Mouse (Mus musculus): ENCODE results near the gene Sept6. TPM values are rescaled to one million over a fixed set of nuclear protein-coding genes. Genes with fewer than 3 reads are reported as not detected.

Sept6 gene
- polyA plus RNA-seq, 1 experiment from 2014 or later = 43.6 TPM

- no peak for ATAC-seq (replicated peaks; ENCODE audit: low FRiP score)
- no peaks in the 10 kb centered on the region for H3K36me3 ChIP-seq (ENCODE audit: control insufficient read depth, insufficient read depth, low read length)
These were observed 13.7 kb downstream of the Sept6 start for GRCm38 (mm10) chrX:36977863-36978262.

GRCm38 (mm10) chrX:36976980-36977379 is 14.6 kb downstream of the Sept6 start:
- Histone ChIP-seq H3K4me3 (ENCODE audit: low read depth, low read length) (no peak overlapping the region), H3K27me3 (ENCODE audit: control insufficient read depth, insufficient read depth, low read length) (no peaks in the 10 kb centered on the region), H3K4me2 (ENCODE audit: low read depth, low read length, severe bottlenecking) (no peak overlapping the region), H3K36me3 (ENCODE audit: control insufficient read depth, insufficient read depth, low read length) (no peaks in the 10 kb centered on the region), H3K27ac (ENCODE audit: low read depth, low read length) (no peak overlapping the region), H3K4me1 (replicated peaks; ENCODE audit: control insufficient read depth, insufficient read depth, low read length) (no peaks in the 10 kb centered on the region), H3K9me3 (ENCODE audit: control insufficient read depth, low read length) (no peaks in the 10 kb centered on the region), H3K9ac (ENCODE audit: low read length) (no peak overlapping the region)
- no peak for ATAC-seq (replicated peaks; ENCODE audit: low FRiP score)
- DNase-seq (ENCODE audit: low spot score) = no peak
- WGBS = 90% methylated on average over 7 of the region's 7 CpGs

More at GRCm38 (mm10) chrX:36977863-36978262, 13.7 kb downstream of the Sept6 start:
- Histone ChIP-seq H3K4me3 (ENCODE audit: low read depth, low read length) (no peak overlapping the region), H3K4me2 (ENCODE audit: low read depth, low read length, severe bottlenecking) (no peak overlapping the region), H3K9me3 (ENCODE audit: control insufficient read depth, low read length) (no peaks in the 10 kb centered on the region), H3K4me1 (replicated peaks; ENCODE audit: control insufficient read depth, insufficient read depth, low read length) (no peaks in the 10 kb centered on the region), H3K27me3 (ENCODE audit: control insufficient read depth, insufficient read depth, low read length) (no peaks in the 10 kb centered on the region), H3K27ac (ENCODE audit: low read depth, low read length) (no peak overlapping the region), H3K9ac (ENCODE audit: low read length) (no peak overlapping the region)
- 83% methylated on average over 2 of the region's 2 CpGs for WGBS
- DNase-seq (ENCODE audit: low spot score) = no peak

GRCm38 (mm10) chrX:36976272-36976671 is 15.3 kb downstream of the Sept6 start:
- H3K27me3 ChIP-seq (ENCODE audit: control insufficient read depth, insufficient read depth, low read length) = no peaks in the 10 kb centered on the region
- DNase-seq (ENCODE audit: low spot score) (no peak), ATAC-seq (replicated peaks; ENCODE audit: low FRiP score) (no peak)
- H3K4me2 ChIP-seq (ENCODE audit: low read depth, low read length, severe bottlenecking) = no peak overlapping the region
- no peaks in the 10 kb centered on the region for H3K9me3 ChIP-seq (ENCODE audit: control insufficient read depth, low read length)
- H3K4me1 ChIP-seq (replicated peaks; ENCODE audit: control insufficient read depth, insufficient read depth, low read length) = no peaks in the 10 kb centered on the region
- H3K36me3 ChIP-seq (ENCODE audit: control insufficient read depth, insufficient read depth, low read length) = no peaks in the 10 kb centered on the region
- H3K9ac ChIP-seq (ENCODE audit: low read length) = no peak overlapping the region
- 95% methylated on average over 4 of the region's 4 CpGs for WGBS
- no peak overlapping the region for H3K4me3 ChIP-seq (ENCODE audit: low read depth, low read length)
- no peak overlapping the region for H3K27ac ChIP-seq (ENCODE audit: low read depth, low read length)

- Histone ChIP-seq H3K27ac (ENCODE audit: low read depth, low read length) (no peak overlapping the region), H3K4me2 (ENCODE audit: low read depth, low read length, severe bottlenecking) (no peak overlapping the region), H3K36me3 (ENCODE audit: control insufficient read depth, insufficient read depth, low read length) (no peaks in the 10 kb centered on the region), H3K9me3 (ENCODE audit: control insufficient read depth, low read length) (no peaks in the 10 kb centered on the region), H3K9ac (ENCODE audit: low read length) (no peak overlapping the region), H3K27me3 (ENCODE audit: control insufficient read depth, insufficient read depth, low read length) (no peaks in the 10 kb centered on the region), H3K4me3 (ENCODE audit: low read depth, low read length) (no peak overlapping the region), H3K4me1 (replicated peaks; ENCODE audit: control insufficient read depth, insufficient read depth, low read length) (no peaks in the 10 kb centered on the region)
- WGBS = 71% methylated on average over 5 of the region's 5 CpGs
- no peak for ATAC-seq (replicated peaks; ENCODE audit: low FRiP score)
- no peak for DNase-seq (ENCODE audit: low spot score)
These were observed 16.7 kb downstream of the Sept6 start for GRCm38 (mm10) chrX:36974905-36975304.

DNA sequence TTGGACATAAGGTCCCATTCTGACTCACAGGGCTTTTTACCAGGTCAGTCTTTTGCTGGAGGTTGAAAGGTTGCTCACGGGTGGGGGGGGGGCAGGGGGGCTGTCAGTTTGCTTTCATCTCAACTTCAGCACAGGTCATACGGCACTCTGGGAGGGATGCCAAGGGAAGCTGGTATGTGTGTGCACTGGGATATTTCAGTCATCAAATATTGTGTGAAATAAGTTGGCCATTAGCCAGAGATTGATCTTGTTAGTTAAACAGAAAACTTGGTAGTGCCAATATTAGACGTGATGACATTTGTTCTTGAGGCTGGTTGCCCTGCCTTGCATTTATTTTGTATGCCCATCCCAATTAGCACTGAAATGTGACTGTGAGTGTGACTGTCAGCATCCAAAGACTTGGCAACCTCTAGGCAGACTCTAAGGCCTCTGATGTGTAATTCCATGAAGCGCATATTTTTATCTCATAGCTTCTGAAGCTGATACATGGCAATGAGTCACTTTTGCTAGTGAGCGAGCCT is 18.6 kb downstream of the Sept6 start:
- ATAC-seq (replicated peaks; ENCODE audit: low FRiP score) (no peak), DNase-seq (ENCODE audit: low spot score) (no peak)
- Histone ChIP-seq H3K36me3 (ENCODE audit: control insufficient read depth, insufficient read depth, low read length) (no peaks in the 10 kb centered on the region), H3K4me1 (replicated peaks; ENCODE audit: control insufficient read depth, insufficient read depth, low read length) (no peaks in the 10 kb centered on the region), H3K9me3 (ENCODE audit: control insufficient read depth, low read length) (no peaks in the 10 kb centered on the region), H3K9ac (ENCODE audit: low read length) (no peak overlapping the region), H3K4me3 (ENCODE audit: low read depth, low read length) (no peak overlapping the region), H3K4me2 (ENCODE audit: low read depth, low read length, severe bottlenecking) (no peak overlapping the region), H3K27ac (ENCODE audit: low read depth, low read length) (no peak overlapping the region), H3K27me3 (ENCODE audit: control insufficient read depth, insufficient read depth, low read length) (no peaks in the 10 kb centered on the region)
- WGBS = 81% methylated on average over 5 of the region's 5 CpGs

DNA sequence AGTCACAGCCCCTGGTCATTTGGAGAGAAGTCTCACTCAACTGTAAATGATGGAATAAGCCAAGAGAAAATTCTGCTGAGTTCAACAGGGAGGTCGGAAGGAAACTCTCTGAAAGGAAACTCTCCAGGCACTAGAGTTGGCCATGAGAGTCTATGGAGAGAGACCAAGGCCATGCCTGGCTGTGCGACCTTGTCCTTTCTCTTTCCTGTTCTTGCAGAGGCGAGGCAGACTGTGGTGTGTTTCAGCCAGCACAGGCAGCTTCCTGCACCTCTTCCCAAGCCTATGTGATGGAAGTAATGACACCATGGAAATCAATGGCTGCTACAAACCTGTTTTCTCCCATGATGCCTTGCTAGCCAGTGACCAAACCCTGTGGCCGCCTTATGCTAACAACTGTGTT is 20.4 kb downstream of the Sept6 start:
- H3K36me3 ChIP-seq (ENCODE audit: control insufficient read depth, insufficient read depth, low read length) = no peaks in the 10 kb centered on the region
- no peak for DNase-seq (ENCODE audit: low spot score)
- H3K9me3 ChIP-seq (ENCODE audit: control insufficient read depth, low read length) = no peaks in the 10 kb centered on the region
- no peaks in the 10 kb centered on the region for H3K4me1 ChIP-seq (replicated peaks; ENCODE audit: control insufficient read depth, insufficient read depth, low read length)
- no peaks in the 10 kb centered on the region for H3K27me3 ChIP-seq (ENCODE audit: control insufficient read depth, insufficient read depth, low read length)
- H3K27ac ChIP-seq (ENCODE audit: low read depth, low read length) = no peak overlapping the region
- no peak overlapping the region for H3K4me3 ChIP-seq (ENCODE audit: low read depth, low read length)
- WGBS = 86% methylated on average over 4 of the region's 4 CpGs
- H3K4me2 ChIP-seq (ENCODE audit: low read depth, low read length, severe bottlenecking) = no peak overlapping the region
- ATAC-seq (replicated peaks; ENCODE audit: low FRiP score) = no peak
- no peak overlapping the region for H3K9ac ChIP-seq (ENCODE audit: low read length)

DNA sequence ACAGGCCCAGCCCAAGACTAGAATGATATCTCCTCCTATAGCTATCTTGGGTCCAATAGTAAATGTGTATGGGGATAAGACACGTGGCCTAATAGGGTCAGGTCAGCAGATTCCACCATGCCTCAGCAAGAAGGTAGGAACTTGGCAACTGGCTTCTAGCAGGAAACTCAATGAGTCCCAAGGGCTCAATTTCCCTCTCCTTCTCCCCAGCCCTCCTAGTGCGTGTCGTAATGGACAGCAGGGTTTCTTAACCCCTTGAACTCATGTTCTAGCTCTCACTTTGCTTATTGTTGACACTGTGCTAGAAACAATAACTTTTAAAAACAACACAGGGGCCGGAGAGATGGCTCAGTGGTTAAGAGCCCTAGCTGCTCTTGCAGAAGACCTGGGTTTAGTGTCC is 22.1 kb downstream of the Sept6 start:
- WGBS = 71% methylated on average over 4 of the region's 4 CpGs
- Histone ChIP-seq H3K9me3 (ENCODE audit: control insufficient read depth, low read length) (no peaks in the 10 kb centered on the region), H3K27ac (ENCODE audit: low read depth, low read length) (no peak overlapping the region), H3K9ac (ENCODE audit: low read length) (no peak overlapping the region), H3K27me3 (ENCODE audit: control insufficient read depth, insufficient read depth, low read length) (no peaks in the 10 kb centered on the region), H3K4me3 (ENCODE audit: low read depth, low read length) (no peak overlapping the region), H3K4me2 (ENCODE audit: low read depth, low read length, severe bottlenecking) (no peak overlapping the region), H3K4me1 (replicated peaks; ENCODE audit: control insufficient read depth, insufficient read depth, low read length) (no peaks in the 10 kb centered on the region), H3K36me3 (ENCODE audit: control insufficient read depth, insufficient read depth, low read length) (no peaks in the 10 kb centered on the region)
- no peak for DNase-seq (ENCODE audit: low spot score)
- ATAC-seq (replicated peaks; ENCODE audit: low FRiP score) = no peak

DNA sequence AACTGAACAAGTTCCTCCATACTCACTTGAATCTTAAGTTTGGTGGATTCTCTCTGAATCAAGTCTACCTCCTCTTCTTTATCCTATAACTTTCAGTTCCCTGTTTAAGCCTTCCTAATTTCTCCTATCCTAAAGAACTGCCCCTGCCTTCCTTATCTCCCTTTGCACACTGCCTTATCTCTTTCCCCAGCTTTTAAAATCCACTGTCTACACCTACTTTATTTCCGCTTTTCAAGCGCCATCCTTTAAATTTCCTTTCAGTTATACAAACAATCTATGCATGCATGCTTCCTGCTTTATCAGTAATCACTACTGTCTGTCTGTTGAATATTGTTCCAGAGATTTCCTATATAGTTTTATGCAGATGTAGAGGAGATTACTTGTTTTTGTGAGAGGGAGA is 34.9 kb downstream of the Sept6 start:
- Histone ChIP-seq H3K4me3 (ENCODE audit: low read depth, low read length) (no peak overlapping the region), H3K4me2 (ENCODE audit: low read depth, low read length, severe bottlenecking) (no peak overlapping the region), H3K9ac (ENCODE audit: low read length) (no peak overlapping the region), H3K4me1 (replicated peaks; ENCODE audit: control insufficient read depth, insufficient read depth, low read length) (no peaks in the 10 kb centered on the region), H3K27ac (ENCODE audit: low read depth, low read length) (no peak overlapping the region), H3K9me3 (ENCODE audit: control insufficient read depth, low read length) (no peaks in the 10 kb centered on the region), H3K36me3 (ENCODE audit: control insufficient read depth, insufficient read depth, low read length) (no peaks in the 10 kb centered on the region), H3K27me3 (ENCODE audit: control insufficient read depth, insufficient read depth, low read length) (no peaks in the 10 kb centered on the region)
- ATAC-seq (replicated peaks; ENCODE audit: low FRiP score) = no peak
- DNase-seq (ENCODE audit: low spot score) = no peak
- WGBS = 91% methylated on average over 2 of the region's 2 CpGs

DNA sequence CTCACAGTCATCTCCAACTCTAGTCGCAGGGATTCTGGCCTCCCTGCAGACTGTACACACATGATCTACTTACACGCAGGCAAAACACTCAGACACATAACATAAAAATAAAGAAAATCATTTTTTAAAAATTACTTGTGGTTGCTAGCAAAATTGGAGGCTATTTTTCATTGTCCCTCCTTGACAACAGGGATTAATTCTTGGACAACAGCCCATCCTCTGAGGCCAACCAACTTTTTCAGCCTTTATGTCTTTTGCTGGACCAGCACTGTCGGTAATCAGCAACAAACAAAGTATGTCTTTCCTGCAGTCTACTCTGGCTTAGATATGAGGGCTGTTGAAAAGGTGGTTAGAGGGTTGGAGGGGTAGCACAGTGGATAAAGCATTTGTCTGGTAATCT is 50.5 kb downstream of the Sept6 start:
- ATAC-seq (replicated peaks; ENCODE audit: low FRiP score) (no peak), DNase-seq (ENCODE audit: low spot score) (no peak)
- Histone ChIP-seq H3K27me3 (ENCODE audit: control insufficient read depth, insufficient read depth, low read length) (no peaks in the 10 kb centered on the region), H3K9me3 (ENCODE audit: control insufficient read depth, low read length) (no peaks in the 10 kb centered on the region), H3K4me2 (ENCODE audit: low read depth, low read length, severe bottlenecking) (no peak overlapping the region), H3K36me3 (ENCODE audit: control insufficient read depth, insufficient read depth, low read length) (no peaks in the 10 kb centered on the region; the same call in 1 of the 2 replicates), H3K4me1 (replicated peaks; ENCODE audit: control insufficient read depth, insufficient read depth, low read length) (no peaks in the 10 kb centered on the region), H3K27ac (ENCODE audit: low read depth, low read length) (no peak overlapping the region), H3K9ac (ENCODE audit: low read length) (no peak overlapping the region), H3K4me3 (ENCODE audit: low read depth, low read length) (no peak overlapping the region)
- 89% methylated on average over 3 of the region's 3 CpGs for WGBS
